8 mouse cellular contexts compared by ENCODE assay signal in genomic region chr8:95832603-95833434, GRCm38 (mm10). TPM values are rescaled to one million over a fixed set of nuclear protein-coding genes. Genes with fewer than 3 reads are reported as not detected.
DNase-seq lines count a peak whose midpoint lies in the region; ATAC-seq lines count a peak whose summit lies in the region.

No protein-coding gene starts in this region.

- peaks cover 7% of the 10 kb centered on the region for H3K4me1 ChIP-seq in intestine, embryonic 15.5 days (replicated peaks)

- 0 out of 2 replicates have a peak overlapping the region, but pooled peaks have one; percentile 17 for H3K27ac ChIP-seq in intestine, embryonic 15.5 days

- DNase-seq in adrenal gland, adult 2 months, result peak; percentile 83
- peak; percentile 81 for DNase-seq in embryo, embryonic 11.5 days (ENCODE audit: low read depth, low spot score)
- DNase-seq in gastrocnemius, postnatal 36 days, result peak; percentile 72 to 77
- peak; percentile 90 to 92 for DNase-seq in left cerebral cortex, postnatal 14 days (ENCODE audit: low spot score in 2 of 2)
- peak; percentile 90 for DNase-seq in mesoderm, embryonic 11.5 days (ENCODE audit: low read depth, low spot score)
- DNase-seq in right cerebral cortex, postnatal 36 days (ENCODE audit: low spot score in 2 of 2), result peak; percentile 71 to 72
- peak; percentile 56 to 77 for DNase-seq in urinary bladder, postnatal 4 days (ENCODE audit: low spot score in 2 of 2)

- H3K9ac ChIP-seq in intestine, embryonic 15.5 days, result 0 out of 2 replicates have a peak overlapping the region, but pooled peaks have one; percentile 34

- H3K4me3 ChIP-seq in intestine, embryonic 15.5 days (replicated peaks), result peak overlapping the region; percentile 25

- intact Hi-C loops in gastrocnemius, postnatal 36 days (cut with DNase I), result loop anchor here (5.0 to 10.0 kb wide), 2 partner anchors 121 to 228 kb away; no protein-coding TSS in a partner anchor
- intact Hi-C loops in left cerebral cortex, postnatal 14 days (cut with DNase I), result loop anchor here (10.0 kb wide), 2 partner anchors 82 to 118 kb away; partner anchors contain the start of gene Setd6

- no peaks in the 10 kb centered on the region for H3K27me3 ChIP-seq in intestine, embryonic 15.5 days (replicated peaks)

- peak overlapping the region; percentile 64 for H3K4me2 ChIP-seq in intestine, embryonic 15.5 days (replicated peaks)

- ATAC-seq in intestine, embryonic 15.5 days, result peak; percentile 69

- H3K9me3 ChIP-seq in intestine, embryonic 15.5 days, result no peaks in the 10 kb centered on the region

- H3K36me3 ChIP-seq in intestine, embryonic 15.5 days, result no peaks in the 10 kb centered on the region

- WGBS in intestine, embryonic 15.5 days, result 17% methylated on average over 16 of the region's 16 CpGs

RNA-seq across cellular contexts. Expression of gene Sap18b, which starts 7.7 kb away (rescaled TPM):
- 100 to 1,000 TPM; 178 to 183 TPM for total RNA-seq in adrenal gland, adult 2 months (2021)
- 25.5 and 27.5 TPM in 2 replicates for polyA plus RNA-seq in adrenal gland, adult 2 months (2012; rRNA removed)
- 10 to 100 TPM; 70.0 to 81.8 TPM for total RNA-seq in gastrocnemius, postnatal 36 days (2021)
- 324 and 397 TPM in 2 replicates for polyA plus RNA-seq in intestine, embryonic 15.5 days (2015; fragmentation: Nextera tagmentation; extraction: Ambion mirVana)
- total RNA-seq in left cerebral cortex, postnatal 14 days (2021), result 10 to 100 TPM; 95.6 to 98.2 TPM

RNA-seq across cellular contexts. Expression of gene Slc38a7, which starts 20.5 kb away (rescaled TPM):
- 10 to 100 TPM; 16.8 to 20.8 TPM for total RNA-seq in adrenal gland, adult 2 months (2021)
- 26.7 and 34.1 TPM in 2 replicates for polyA plus RNA-seq in adrenal gland, adult 2 months (2012; rRNA removed)
- 1 to 10 TPM; 5.6 to 6.3 TPM for total RNA-seq in gastrocnemius, postnatal 36 days (2021)
- polyA plus RNA-seq in intestine, embryonic 15.5 days (2015; fragmentation: Nextera tagmentation; extraction: Ambion mirVana), result 20.6 and 22.0 TPM in 2 replicates
- total RNA-seq in left cerebral cortex, postnatal 14 days (2021), result 10 to 100 TPM; 29.8 to 32.0 TPM

RNA-seq across cellular contexts. Expression of gene Cnot1, which starts 25.6 kb away (rescaled TPM):
- total RNA-seq in adrenal gland, adult 2 months (2021), result 100 to 1,000 TPM; 113 to 193 TPM
- polyA plus RNA-seq in adrenal gland, adult 2 months (2012; rRNA removed), result 27.6 and 52.4 TPM in 2 replicates
- total RNA-seq in gastrocnemius, postnatal 36 days (2021), result 10 to 100 TPM; 59.0 to 63.7 TPM
- 56.4 and 57.5 TPM in 2 replicates for polyA plus RNA-seq in intestine, embryonic 15.5 days (2015; fragmentation: Nextera tagmentation; extraction: Ambion mirVana)
- 100 to 1,000 TPM; 126 to 132 TPM for total RNA-seq in left cerebral cortex, postnatal 14 days (2021)

RNA-seq across cellular contexts. Expression of gene Got2, which starts 55.5 kb away (rescaled TPM):
- 100 to 1,000 TPM; 131 to 140 TPM for total RNA-seq in adrenal gland, adult 2 months (2021)
- polyA plus RNA-seq in adrenal gland, adult 2 months (2012; rRNA removed), result 105 and 111 TPM in 2 replicates
- total RNA-seq in gastrocnemius, postnatal 36 days (2021), result 100 to 1,000 TPM; 411 to 437 TPM
- 230 and 236 TPM in 2 replicates for polyA plus RNA-seq in intestine, embryonic 15.5 days (2015; fragmentation: Nextera tagmentation; extraction: Ambion mirVana)
- 100 to 1,000 TPM; 239 to 242 TPM for total RNA-seq in left cerebral cortex, postnatal 14 days (2021)

Comparison
In these comparisons a context has a peak if more than half of its experiments do, and no peak if none do; other contexts are left out.
1. Peak in every context shown above with its lines: DNase-seq, ATAC-seq, H3K4me3 ChIP-seq and H3K27ac ChIP-seq.